Mouse (Mus musculus): ENCODE results near the gene St3gal4. TPM values are rescaled to one million over a fixed set of nuclear protein-coding genes. Genes with fewer than 3 reads are reported as not detected.

The St3gal4 gene
- polyA plus RNA-seq, 1 experiment, result 5.6 TPM

DNA sequence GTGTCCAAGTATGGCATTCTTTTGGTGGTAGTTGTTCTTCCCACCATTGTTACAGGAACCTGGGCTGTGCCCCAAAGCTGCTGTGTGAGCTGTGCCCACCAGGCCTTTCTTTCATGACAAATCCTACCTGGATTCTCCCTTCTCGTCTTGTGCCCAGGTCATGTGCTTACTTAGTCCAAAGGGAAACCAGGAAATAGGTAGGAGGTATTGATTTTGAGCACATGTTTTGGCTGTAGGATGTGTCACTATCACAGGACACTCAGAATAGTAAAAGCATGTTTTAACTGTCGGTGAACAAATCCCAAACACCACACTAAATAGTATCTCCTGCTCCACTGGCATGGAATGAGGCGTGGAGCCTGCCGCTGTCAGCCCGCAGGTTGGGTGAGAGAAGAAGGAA is 8.5 kb upstream of the St3gal4 start:
- no peak for TF ChIP-seq POLR2A (IDR thresholded peaks at IDR 0.05; ENCODE audit: borderline replicate concordance, extremely low read depth, insufficient read depth, insufficient read length, poor library complexity, severe bottlenecking)
- TF ChIP-seq CTCF (IDR thresholded peaks at IDR 0.05; ENCODE audit: borderline replicate concordance, extremely low read depth, insufficient read depth, insufficient read length), result no peak
- DNase-seq (ENCODE audit: low read depth), result no peak

DNA sequence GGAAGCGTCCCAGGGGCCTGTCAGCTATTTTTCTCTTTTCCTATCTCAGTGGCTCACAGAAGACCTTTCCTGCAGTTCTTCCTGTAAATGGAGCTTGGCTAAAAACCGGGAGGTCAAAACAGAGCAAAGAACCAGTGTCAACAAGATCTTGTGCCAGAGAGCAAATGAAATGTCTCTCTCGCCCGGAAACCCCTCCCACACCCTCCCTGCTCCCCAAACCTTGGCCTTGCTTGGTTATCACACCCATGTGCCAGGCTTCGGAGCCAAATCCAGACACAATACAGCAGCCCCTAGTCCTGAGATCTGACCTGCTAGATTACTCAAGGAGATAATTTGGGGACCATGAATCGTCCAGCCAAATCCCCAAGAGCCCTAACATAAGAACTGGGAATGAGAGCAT is 8.1 kb upstream of the St3gal4 start:
- TF ChIP-seq CTCF (IDR thresholded peaks at IDR 0.05; ENCODE audit: borderline replicate concordance, extremely low read depth, insufficient read depth, insufficient read length) (no peak), POLR2A (IDR thresholded peaks at IDR 0.05; ENCODE audit: borderline replicate concordance, extremely low read depth, insufficient read depth, insufficient read length, poor library complexity, severe bottlenecking) (no peak)
- no peak for DNase-seq (ENCODE audit: low read depth)

DNA sequence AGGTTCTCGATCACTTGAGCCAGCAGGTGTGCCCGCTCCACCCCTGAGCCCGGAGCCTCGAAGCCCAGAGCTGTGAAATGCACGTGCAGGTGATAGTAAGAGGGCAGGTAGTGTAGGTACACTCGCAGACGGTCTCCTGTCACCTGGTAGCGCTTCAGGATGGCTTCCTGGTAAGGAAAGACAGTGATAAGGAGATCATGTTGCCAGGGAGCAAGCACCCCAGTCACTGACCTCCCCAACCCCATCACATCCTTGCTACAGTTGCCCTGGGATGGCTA is 5.5 kb upstream of the St3gal4 start:
- DNase-seq (ENCODE audit: low read depth), result no peak
- TF ChIP-seq POLR2A (IDR thresholded peaks at IDR 0.05; ENCODE audit: borderline replicate concordance, extremely low read depth, insufficient read depth, insufficient read length, poor library complexity, severe bottlenecking) (no peak), CTCF (IDR thresholded peaks at IDR 0.05; ENCODE audit: borderline replicate concordance, extremely low read depth, insufficient read depth, insufficient read length) (no peak)

DNA sequence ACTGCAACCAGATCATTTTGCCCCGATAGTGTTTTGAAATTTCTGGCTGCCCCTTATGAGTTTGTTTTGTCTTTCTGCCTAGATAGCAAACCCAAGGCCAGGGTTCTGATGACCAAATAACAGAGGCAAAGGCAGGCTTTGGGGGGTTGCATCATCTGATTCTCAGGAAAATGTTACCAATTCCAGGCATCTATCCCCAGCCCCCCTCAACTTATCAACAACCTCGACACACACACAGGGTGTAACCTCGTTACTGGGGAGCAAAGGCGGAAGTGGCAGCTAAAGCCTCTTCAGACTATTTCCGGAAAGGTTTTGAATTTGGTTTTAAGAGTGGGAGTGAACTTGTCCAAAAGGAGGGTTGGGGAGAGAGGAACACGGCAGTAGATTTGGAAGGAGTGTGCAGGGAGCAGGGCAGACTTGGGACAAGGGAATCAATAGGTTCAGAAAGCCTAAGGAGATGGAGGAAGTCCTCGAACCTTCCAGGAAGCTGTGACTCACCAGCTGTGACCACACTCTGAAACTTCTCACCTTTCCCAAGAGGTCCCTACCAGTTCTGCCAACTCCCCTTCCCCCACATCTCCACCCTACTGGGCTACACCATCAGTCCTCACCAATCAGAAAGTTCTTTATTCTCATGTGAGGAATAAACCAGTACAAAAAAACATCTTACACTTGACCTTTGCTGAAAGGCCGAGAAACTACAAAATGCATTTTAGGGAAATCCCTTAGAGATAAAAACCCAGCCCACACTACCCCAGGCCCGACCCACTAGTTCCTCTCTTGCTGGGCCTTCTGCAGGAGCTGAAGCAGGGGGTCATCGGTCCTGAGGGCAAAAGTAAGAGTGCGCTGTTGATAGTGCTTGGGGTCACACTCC is 5.0 kb upstream of the St3gal4 start:
- TF ChIP-seq CTCF (IDR thresholded peaks at IDR 0.05; ENCODE audit: borderline replicate concordance, extremely low read depth, insufficient read depth, insufficient read length) (no peak), POLR2A (IDR thresholded peaks at IDR 0.05; ENCODE audit: borderline replicate concordance, extremely low read depth, insufficient read depth, insufficient read length, poor library complexity, severe bottlenecking) (no peak)
- no peak for DNase-seq (ENCODE audit: low read depth)

DNA sequence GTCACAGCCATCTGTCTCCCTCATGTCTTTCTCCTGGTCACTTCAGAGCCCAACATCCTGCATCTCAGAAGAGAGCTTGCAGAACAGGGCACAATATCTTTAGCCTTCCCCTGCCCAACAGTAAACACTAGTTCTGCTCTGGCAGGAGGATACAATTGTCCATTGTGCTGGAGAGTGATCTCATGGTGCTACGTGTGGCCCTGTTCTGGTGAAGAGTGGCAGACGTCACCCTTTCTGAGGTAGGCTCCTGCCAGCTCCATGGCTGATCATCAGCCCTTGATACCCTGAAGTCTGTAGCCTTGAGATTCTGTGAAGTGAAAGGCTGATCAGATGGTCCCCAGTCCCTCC is 4.4 kb upstream of the St3gal4 start:
- no peak for DNase-seq (ENCODE audit: low read depth)
- no peak for TF ChIP-seq CTCF (IDR thresholded peaks at IDR 0.05; ENCODE audit: borderline replicate concordance, extremely low read depth, insufficient read depth, insufficient read length)
- no peak for TF ChIP-seq POLR2A (IDR thresholded peaks at IDR 0.05; ENCODE audit: borderline replicate concordance, extremely low read depth, insufficient read depth, insufficient read length, poor library complexity, severe bottlenecking)

DNA sequence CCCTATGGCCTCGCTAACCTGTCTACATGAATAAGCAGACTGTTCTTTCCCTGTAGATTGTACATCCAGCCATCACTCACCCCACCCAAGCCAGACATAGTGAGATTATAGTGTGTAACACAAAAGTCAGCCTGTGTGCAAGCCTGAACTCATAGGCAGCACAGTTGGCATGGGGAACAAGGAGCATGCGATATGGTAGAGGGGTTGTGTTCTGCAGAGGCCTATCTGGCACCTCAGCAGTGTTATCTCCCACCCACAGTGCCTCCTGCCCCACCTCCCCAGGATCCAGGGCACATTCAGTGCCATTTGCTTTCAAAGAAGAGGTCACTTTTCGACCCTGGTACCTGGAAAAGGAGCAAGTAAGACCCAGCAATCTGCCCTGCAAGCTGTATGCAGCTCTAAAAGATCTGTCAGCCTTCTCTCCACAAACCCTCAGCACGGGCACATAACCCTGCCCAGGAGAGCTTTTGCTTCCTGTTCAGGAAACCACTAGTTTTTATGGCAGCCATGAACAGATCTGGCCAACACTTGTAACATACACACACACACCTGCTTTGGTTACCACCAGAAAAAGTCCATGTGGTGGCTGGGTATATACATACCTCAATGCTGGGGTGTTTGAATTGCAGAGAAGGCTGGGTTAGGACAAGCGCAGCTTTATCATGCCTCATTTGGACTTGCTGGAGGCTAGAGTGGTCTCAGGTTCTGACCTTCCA is 3.6 kb upstream of the St3gal4 start:
- TF ChIP-seq POLR2A (IDR thresholded peaks at IDR 0.05; ENCODE audit: borderline replicate concordance, extremely low read depth, insufficient read depth, insufficient read length, poor library complexity, severe bottlenecking), result no peak
- no peak for TF ChIP-seq CTCF (IDR thresholded peaks at IDR 0.05; ENCODE audit: borderline replicate concordance, extremely low read depth, insufficient read depth, insufficient read length)
- DNase-seq (ENCODE audit: low read depth), result no peak

DNA sequence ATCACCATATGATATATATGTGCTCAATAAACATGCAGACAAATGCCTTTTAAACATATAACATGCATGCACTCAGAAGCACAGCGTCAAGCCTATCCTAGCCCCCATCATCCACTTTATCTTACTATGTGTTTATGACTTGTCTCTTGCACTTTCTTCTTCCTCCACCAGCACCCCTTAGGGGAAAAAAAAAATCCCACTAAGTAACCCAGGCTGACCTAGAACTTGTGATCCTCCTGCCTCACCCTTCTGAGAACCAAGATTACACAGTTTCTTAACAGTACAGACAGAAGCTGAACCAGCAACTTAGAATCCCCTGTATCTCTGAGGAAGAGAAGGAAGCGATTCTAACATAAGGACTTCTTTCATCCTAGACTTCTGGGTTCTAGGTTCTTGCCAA is 505 bp downstream of the St3gal4 start:
- no peak for TF ChIP-seq POLR2A (IDR thresholded peaks at IDR 0.05; ENCODE audit: borderline replicate concordance, extremely low read depth, insufficient read depth, insufficient read length, poor library complexity, severe bottlenecking)
- no peak for DNase-seq (ENCODE audit: low read depth)

DNA sequence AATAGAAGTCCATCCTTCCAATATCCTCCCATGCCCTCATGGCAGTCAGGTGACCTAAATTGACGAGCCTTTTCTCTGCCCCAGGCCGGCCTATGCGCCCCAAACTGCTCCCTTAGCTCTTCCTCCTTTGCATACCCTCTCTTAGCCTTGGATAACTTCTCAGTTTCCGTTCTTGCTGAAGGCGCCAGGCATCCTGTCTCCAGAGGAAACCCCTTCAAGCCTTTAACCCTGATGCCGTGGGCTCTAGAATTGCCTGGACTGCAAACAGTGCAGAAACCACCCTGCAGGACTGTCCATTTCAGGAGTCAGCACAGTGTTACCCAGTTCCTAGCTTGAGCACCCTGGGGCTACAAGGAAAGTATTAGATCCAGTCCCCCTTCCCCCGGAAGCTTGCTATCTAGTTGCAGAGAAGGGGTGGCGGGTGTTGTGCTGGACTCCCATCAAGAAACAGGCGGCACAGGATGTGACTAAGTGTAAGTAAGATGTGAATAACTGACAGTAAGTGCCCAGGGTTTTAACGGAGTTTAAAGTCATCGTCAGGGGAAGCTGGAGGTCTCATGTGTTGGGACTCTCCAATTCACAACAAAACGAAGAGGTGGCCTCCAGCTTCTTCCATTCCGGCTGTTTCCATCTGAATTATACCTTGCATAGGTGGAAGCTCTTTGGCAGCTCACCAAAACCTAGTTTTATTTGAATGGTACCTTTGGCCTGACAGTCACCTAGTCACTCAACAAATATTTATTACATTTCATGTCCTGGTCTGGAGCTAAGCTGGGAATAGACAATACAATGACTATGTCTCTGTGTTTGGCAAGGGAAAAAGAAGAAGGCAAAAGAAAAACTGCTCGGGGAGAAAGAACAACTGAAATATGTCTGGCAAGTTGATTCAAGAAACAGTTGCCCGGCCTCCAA is 1.4 kb downstream of the St3gal4 start:
- TF ChIP-seq CTCF (IDR thresholded peaks at IDR 0.05; ENCODE audit: borderline replicate concordance, extremely low read depth, insufficient read depth, insufficient read length) (no peak), POLR2A (IDR thresholded peaks at IDR 0.05; ENCODE audit: borderline replicate concordance, extremely low read depth, insufficient read depth, insufficient read length, poor library complexity, severe bottlenecking) (no peak)
- DNase-seq (ENCODE audit: low read depth), result peak; percentile 37

DNA sequence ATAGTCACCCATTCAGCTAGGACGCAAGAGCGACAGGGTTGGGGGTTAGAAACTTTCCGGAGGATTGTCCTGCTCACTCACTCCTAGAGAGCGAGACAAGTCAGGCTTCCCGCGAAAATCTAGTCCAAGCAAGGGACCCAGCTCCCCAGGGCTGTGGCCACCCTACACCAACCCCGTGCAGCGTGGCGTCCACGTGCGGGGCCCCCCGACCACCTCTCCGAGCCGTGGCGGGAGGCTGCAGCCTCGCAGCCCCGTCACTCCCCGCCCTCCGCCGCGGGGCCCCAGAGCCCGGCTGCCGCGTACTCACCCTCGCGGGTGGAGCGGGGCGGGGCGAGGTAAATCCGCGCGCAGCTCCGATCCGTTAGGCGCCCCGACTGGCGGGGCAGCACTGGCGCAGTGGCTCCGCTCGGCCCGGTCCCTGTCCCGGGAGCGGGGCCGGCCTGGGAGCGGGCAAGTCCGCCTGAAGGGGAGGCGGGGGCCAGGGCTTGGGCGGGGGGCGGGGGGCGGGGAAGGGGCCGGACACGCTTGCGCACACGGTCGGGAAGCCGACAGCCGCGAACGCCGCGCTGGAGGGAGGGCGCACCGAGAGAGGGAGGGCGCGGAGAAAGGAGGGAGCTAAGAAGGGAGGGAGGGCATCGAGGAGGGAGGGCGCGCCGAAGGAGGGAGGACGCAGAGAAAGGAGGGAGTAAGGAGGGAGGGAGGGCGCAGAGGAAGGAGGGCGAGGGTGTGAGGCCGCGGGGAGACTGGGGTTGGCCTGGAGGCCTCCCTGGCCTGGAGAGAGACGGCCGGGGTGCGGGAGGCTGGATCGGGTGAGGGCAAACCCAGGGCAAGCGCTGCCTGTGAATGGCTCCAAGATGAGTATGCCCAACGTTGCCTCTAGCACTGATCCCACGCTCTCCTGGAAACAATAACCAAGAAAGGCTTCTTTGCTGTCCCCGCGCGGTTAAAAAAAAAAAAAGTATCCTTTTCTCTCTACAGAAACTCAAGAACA is 2.4 kb downstream of the St3gal4 start:
- peak; percentile 95 for DNase-seq (ENCODE audit: low read depth)
- TF ChIP-seq CTCF (IDR thresholded peaks at IDR 0.05; ENCODE audit: borderline replicate concordance, extremely low read depth, insufficient read depth, insufficient read length), result no peak
- TF ChIP-seq POLR2A (IDR thresholded peaks at IDR 0.05; ENCODE audit: borderline replicate concordance, extremely low read depth, insufficient read depth, insufficient read length, poor library complexity, severe bottlenecking), result peak; percentile 66

DNA sequence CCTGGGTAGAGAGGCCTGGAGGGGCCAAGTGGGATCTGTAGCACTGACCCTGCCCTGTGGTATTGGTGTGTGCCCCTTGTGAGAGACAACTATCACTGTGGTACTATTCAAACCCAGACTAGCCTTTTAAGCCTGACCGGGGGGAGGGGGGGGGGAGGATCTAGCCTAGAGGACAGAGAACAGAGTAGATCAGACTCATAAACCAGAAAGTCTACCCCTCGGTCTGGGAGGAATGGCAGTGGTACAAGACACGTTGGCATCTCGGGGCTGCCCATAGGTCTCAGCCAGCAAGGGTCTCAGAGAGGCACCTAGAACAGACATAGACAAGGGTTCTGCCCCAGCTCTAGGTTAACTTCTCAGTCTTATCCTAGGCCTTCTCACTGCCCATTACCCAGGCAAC is 3.3 kb downstream of the St3gal4 start:
- DNase-seq (ENCODE audit: low read depth), result no peak
- TF ChIP-seq POLR2A (IDR thresholded peaks at IDR 0.05; ENCODE audit: borderline replicate concordance, extremely low read depth, insufficient read depth, insufficient read length, poor library complexity, severe bottlenecking) (no peak), CTCF (IDR thresholded peaks at IDR 0.05; ENCODE audit: borderline replicate concordance, extremely low read depth, insufficient read depth, insufficient read length) (no peak)
